Mouse (Mus musculus) left cerebral cortex, adult 2 months (tissue): Measurements from ENCODE around the gene D5Ertd579e. TPM values are rescaled to one million over a fixed set of nuclear protein-coding genes. Genes with fewer than 3 reads are reported as not detected.

Experiments used
- DNase-seq, 2 experiments: peaks; one replicate each; pipeline ENCODE4 v3.0.0; 2021 to 2022; ENCODE audit warnings: low spot score in 2 of 2, mixed read lengths in 1 of 2; ENCODE audit errors: extremely low spot score in 1 of 2
- H3K27ac ChIP-seq: fragments of 200-600 bp; 2 replicates; pipeline ENCODE4 v1.8.1; 2022
- H3K4me3 ChIP-seq: fragments of 200-600 bp; 2 replicates; pipeline ENCODE4 v1.8.1; 2022
- CTCF ChIP-seq: fragments of 200-600 bp; IDR thresholded peaks from 2 replicates; pipeline ENCODE4 v1.8.1; 2022; ENCODE audit warnings: antibody characterized with exemption, mild to moderate bottlenecking, moderate library complexity
- intact Hi-C: fragments of 180-260 bp; cut with DNase I; formaldehyde crosslinking; loops from one replicate; pipeline ENCODE4 v1.15.1; 2025
- total RNA-seq, 2 experiments: library from RNA; stranded (reverse); gene quantifications; 2 replicates each; pipeline ENCODE4 v1.2.3; 2021

Gene D5Ertd579e
- total RNA-seq, 2 experiments from 2014 or later: 93.9 to 111 TPM

DNA sequence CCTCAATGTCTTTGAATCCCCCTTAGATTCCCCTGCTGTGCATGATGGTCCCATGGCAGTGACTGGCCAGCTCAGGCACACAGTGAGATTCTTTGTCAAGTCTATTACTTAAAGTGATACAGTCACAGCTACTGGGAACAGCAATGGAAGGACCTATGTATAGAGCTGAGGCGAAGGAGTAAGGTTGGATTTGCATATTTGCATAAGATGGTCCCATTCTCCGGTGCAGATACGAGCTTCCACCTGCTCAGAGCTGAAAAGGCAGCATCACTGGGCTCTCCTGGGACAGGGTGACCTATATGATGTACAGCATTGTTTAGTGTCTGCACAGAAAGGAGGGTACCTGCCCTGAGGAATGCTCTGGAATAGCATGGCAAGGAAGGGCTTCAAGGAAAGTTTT, 101.5 kb downstream of the D5Ertd579e start:
- intact Hi-C loops: no loop called here
- H3K27ac ChIP-seq: peak overlapping the region; percentile 64
- no peak overlapping the region for H3K4me3 ChIP-seq
- TF ChIP-seq CTCF: no peak
- no peak for DNase-seq

DNA sequence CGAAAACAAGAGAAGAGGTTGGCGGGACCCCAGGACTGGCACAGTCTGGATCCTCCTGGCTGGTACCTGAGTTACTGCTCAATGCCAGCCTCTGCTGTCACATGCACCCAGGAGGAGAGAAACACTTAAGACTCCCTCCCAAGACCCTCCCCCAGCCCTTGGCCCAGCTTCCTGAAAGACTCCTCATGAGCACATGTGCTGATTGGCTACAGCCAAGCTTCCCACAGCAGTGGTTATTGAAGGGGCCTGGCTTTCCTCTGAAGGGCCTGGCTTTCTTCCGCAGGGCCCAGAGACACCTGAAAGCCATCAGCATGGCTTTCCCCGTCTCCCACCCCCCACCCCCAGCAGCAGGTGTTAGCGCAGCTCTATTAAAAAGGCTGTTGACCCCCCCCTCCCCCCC, 102.6 kb downstream of the D5Ertd579e start, which contains the start of gene Tbc1d14:
Gene Tbc1d14 (minus strand): TSS at position 101 of the 400 bp plus-strand sequence.
- no peak for TF ChIP-seq CTCF
- DNase-seq: no peak
- Histone ChIP-seq H3K27ac (peak within 1 kb of the TSS; percentile 40), H3K4me3 (no peak within 1 kb of the TSS)
- intact Hi-C loops: no loop called here

DNA sequence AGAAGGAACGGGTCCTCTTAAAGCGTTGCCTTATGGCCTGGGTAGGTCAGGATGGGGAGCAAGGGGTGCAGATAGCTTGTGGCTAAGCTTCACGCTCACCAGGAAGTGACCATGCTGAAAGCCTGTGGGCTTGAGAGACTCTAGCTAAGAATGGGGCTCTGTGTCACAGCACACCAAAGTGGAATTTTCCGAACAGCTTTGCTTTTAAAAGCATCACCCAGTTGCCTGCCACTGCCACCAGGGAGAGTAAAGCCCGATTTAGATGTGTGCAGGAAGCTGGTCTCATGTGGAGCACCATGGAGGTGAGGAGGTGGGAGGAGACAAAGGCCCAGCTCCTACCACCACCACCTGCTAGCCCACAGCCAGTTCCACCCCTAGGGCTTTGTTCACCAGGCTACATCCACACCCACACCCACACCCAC, 105.3 kb downstream of the D5Ertd579e start:
- DNase-seq: peak in 1 of 2 experiments; percentile 40
- intact Hi-C loops: no loop called here
- Histone ChIP-seq H3K27ac (peak overlapping the region; percentile 84), H3K4me3 (no peak overlapping the region)
- TF ChIP-seq CTCF: peak; percentile 43

- DNase-seq: no peak
- Histone ChIP-seq H3K4me3 (no peak overlapping the region), H3K27ac (no peak overlapping the region)
- intact Hi-C loops: loop anchor here (5.0 kb wide), 2 partner anchors 102 to 163 kb away; partner anchors contain the start of genes Bloc1s4, Ccdc96 and Tada2b
- peak; percentile 50 for TF ChIP-seq CTCF
Observed at GRCm38 (mm10) chr5:36584299-36584698, 111.5 kb downstream of the D5Ertd579e start.

GRCm38 (mm10) chr5:36581924-36582642, 113.7 kb downstream of the D5Ertd579e start:
- peak; percentile 97 to 99 for DNase-seq
- Histone ChIP-seq H3K27ac (peak overlapping the region; percentile 98), H3K4me3 (peak overlapping the region; percentile 69)
- intact Hi-C loops: loop anchor here (1.0 to 5.0 kb wide), 4 partner anchors 52 to 165 kb away; partner anchors contain the start of genes Bloc1s4, Ccdc96 and Tada2b
- TF ChIP-seq CTCF: no peak; the same call in 1 of the 2 replicates

- intact Hi-C loops: loop anchor here (5.0 kb wide), 2 partner anchors 99 to 166 kb away; partner anchors contain the start of genes Bloc1s4, Ccdc96 and Tada2b
- no peak for DNase-seq
- Histone ChIP-seq H3K27ac (peak overlapping the region; percentile 72), H3K4me3 (peak overlapping the region; percentile 69)
- no peak for TF ChIP-seq CTCF
Observed at GRCm38 (mm10) chr5:36581259-36581923, 114.4 kb downstream of the D5Ertd579e start.

- intact Hi-C loops: loop anchor here (5.0 kb wide), 2 partner anchors 98 to 167 kb away; partner anchors contain the start of genes Bloc1s4, Ccdc96 and Tada2b
- no peak for DNase-seq
- Histone ChIP-seq H3K27ac (no peak overlapping the region), H3K4me3 (no peak overlapping the region)
- no peak for TF ChIP-seq CTCF
Observed at GRCm38 (mm10) chr5:36579967-36580366, 115.9 kb downstream of the D5Ertd579e start.

GRCm38 (mm10) chr5:36578982-36579381, 116.8 kb downstream of the D5Ertd579e start:
- intact Hi-C loops: no loop called here
- TF ChIP-seq CTCF: no peak
- H3K27ac ChIP-seq: no peak overlapping the region
- no peak for DNase-seq
- H3K4me3 ChIP-seq: no peak overlapping the region

DNA sequence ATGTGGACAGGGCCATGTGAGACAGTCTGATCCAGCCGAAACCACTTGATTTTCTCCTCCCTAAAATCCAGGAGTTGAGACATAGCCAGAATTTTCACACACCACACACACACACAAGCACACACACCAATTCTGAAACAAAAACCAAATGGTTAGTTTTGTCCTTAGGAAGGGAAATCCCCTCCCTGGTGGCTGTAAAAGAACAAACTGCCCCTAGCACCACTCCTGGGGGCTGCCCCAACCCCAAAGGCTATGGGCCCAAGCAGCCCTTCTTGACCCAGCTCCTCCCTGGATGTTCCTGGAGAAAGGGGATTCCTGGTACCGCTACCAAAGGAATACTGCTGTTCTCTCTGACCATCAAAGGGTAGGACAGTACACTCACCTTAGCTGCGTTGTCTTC, 119.4 kb downstream of the D5Ertd579e start:
- intact Hi-C loops: no loop called here
- no peak for TF ChIP-seq CTCF

GRCm38 (mm10) chr5:36575745-36576144, 120.1 kb downstream of the D5Ertd579e start:
- DNase-seq: no peak
- Histone ChIP-seq H3K4me3 (no peak overlapping the region), H3K27ac (peak overlapping the region; percentile 55)
- intact Hi-C loops: no loop called here
- TF ChIP-seq CTCF: peak; percentile 5

More for the DNA sequence above, 119.4 kb downstream of the D5Ertd579e start:
- no peak overlapping the region for H3K4me3 ChIP-seq
- peak overlapping the region; percentile 34; the same call in 1 of the 2 replicates for H3K27ac ChIP-seq
- no peak for DNase-seq

GRCm38 (mm10) chr5:36575227-36575626, 120.6 kb downstream of the D5Ertd579e start:
- H3K4me3 ChIP-seq: no peak overlapping the region
- peak overlapping the region; percentile 60; the same call in 1 of the 2 replicates for H3K27ac ChIP-seq
- intact Hi-C loops: no loop called here
- TF ChIP-seq CTCF: no peak
- DNase-seq: no peak
